Mouse (Mus musculus) ES-E14 (cell line): ENCODE measurements around the gene Tcerg1l. TPM values are rescaled to one million over a fixed set of nuclear protein-coding genes. Genes with fewer than 3 reads are reported as not detected.

Experiments
- DNase-seq: peaks from one replicate; pipeline ENCODE4 v3.0.0-alpha.2; 2013; ENCODE audit warnings: low read depth, low spot score
- H3K27ac ChIP-seq: 2 replicates; pipeline ENCODE4 v1.5.1; 2012; ENCODE audit warnings: low read depth, mild to moderate bottlenecking, low read length, moderate library complexity, mixed read lengths; ENCODE audit not compliant: poor library complexity, insufficient read depth, severe bottlenecking
- H3K36me3 ChIP-seq: 2 replicates; pipeline ENCODE4 v1.6.1; 2012; ENCODE audit warnings: mild to moderate bottlenecking, low read length, moderate library complexity, mixed read lengths; ENCODE audit not compliant: control insufficient read depth, poor library complexity, insufficient read depth, severe bottlenecking
- H3K4me1 ChIP-seq, 2 experiments: fragments of 150-350 bp in 1 of 2; sonication (generic) in 1 of 2; 2 replicates each; pipeline ENCODE4 v1.6.1; 2012; ENCODE audit warnings: low read length in 2 of 2, mild to moderate bottlenecking in 1 of 2, mixed read lengths in 1 of 2; ENCODE audit not compliant: control insufficient read depth in 2 of 2, insufficient read depth in 2 of 2, poor library complexity in 1 of 2
- H3K4me3 ChIP-seq, 2 experiments: fragments of 150-350 bp in 1 of 2; sonication (generic) in 1 of 2; 2 replicates each; pipeline ENCODE4 v1.5.1; 2012; ENCODE audit warnings: low read length in 2 of 2, low read depth in 1 of 2, mild to moderate bottlenecking in 1 of 2, mixed read lengths in 1 of 2; ENCODE audit not compliant: insufficient read depth in 1 of 2, poor library complexity in 1 of 2, severe bottlenecking in 1 of 2
- H3K9ac ChIP-seq: 2 replicates; pipeline ENCODE4 v1.6.1; 2012; ENCODE audit warnings: low read depth, mild to moderate bottlenecking, low read length, mixed read lengths; ENCODE audit not compliant: poor library complexity, insufficient read depth, severe bottlenecking
- H3K9me3 ChIP-seq: fragments of 150-350 bp; sonication (generic); 2 replicates; pipeline ENCODE4 v1.6.1; 2012; ENCODE audit warnings: low read depth, mild to moderate bottlenecking, low read length; ENCODE audit not compliant: control insufficient read depth, insufficient read depth
- CHD2 ChIP-seq: IDR thresholded peaks from 2 replicates; pipeline ENCODE4 v1.6.1; 2014; ENCODE audit warnings: mild to moderate bottlenecking, low read depth, low read length, inconsistent platforms
- HCFC1 ChIP-seq: IDR thresholded peaks from 2 replicates; pipeline ENCODE4 v1.6.1; 2012; ENCODE audit warnings: low read length, inconsistent platforms, borderline replicate concordance; ENCODE audit not compliant: insufficient read depth
- MAFK ChIP-seq: IDR thresholded peaks from 2 replicates; pipeline ENCODE4 v1.6.1; 2014; ENCODE audit warnings: mild to moderate bottlenecking, low read depth, low read length, inconsistent platforms; ENCODE audit not compliant: insufficient read depth
- ZC3H11A ChIP-seq: IDR thresholded peaks from 2 replicates; pipeline ENCODE4 v1.6.1; 2012; ENCODE audit warnings: low read depth, mild to moderate bottlenecking, inconsistent platforms, low read length, borderline replicate concordance
- ZNF384 ChIP-seq: IDR thresholded peaks from 2 replicates; pipeline ENCODE4 v1.6.1; 2012; ENCODE audit warnings: low read depth, low read length, inconsistent platforms
- in situ Hi-C, 2 experiments: fragments of 600-800 bp; cut with MboI; formaldehyde crosslinking; loops; one replicate each; pipeline ENCODE4 v1.15.1; 2025; ENCODE audit warnings: low sequenced_read_pairs in 2 of 2, inconsistent platforms in 1 of 2; ENCODE audit not compliant: unreplicated experiment in 2 of 2
- total RNA-seq: library from RNA; depleted of rRNA; stranded (reverse); fragments of 300-350 nt; gene quantifications from 2 replicates; pipeline ENCODE4 v1.2.3, GENCODE M21; 2012

Gene Tcerg1l
- total RNA-seq, 1 experiment: 1.1 TPM

- Histone ChIP-seq H3K9me3 (no peaks in the 10 kb centered on the region), H3K4me3 (no peak overlapping the region)
Observed at GRCm38 (mm10) chr7:138267976-138268646, 129.4 kb downstream of the Tcerg1l start.

GRCm38 (mm10) chr7:138248612-138249011 is 148.9 kb downstream of the Tcerg1l start:
- DNase-seq: no peak
- H3K36me3 ChIP-seq: no peaks in the 10 kb centered on the region
- H3K4me1 ChIP-seq: no peaks in the 10 kb centered on the region; a peak in 1 of 4 replicates
- in situ Hi-C loops: no loop called here
- H3K9me3 ChIP-seq: no peaks in the 10 kb centered on the region
- H3K9ac ChIP-seq: no peak overlapping the region
- no peak overlapping the region for H3K4me3 ChIP-seq
- TF ChIP-seq ZNF384: no peak
- no peak for TF ChIP-seq CHD2
- no peak for TF ChIP-seq ZC3H11A
- TF ChIP-seq MAFK: no peak
- TF ChIP-seq HCFC1: no peak
- no peak overlapping the region for H3K27ac ChIP-seq

More at GRCm38 (mm10) chr7:138267976-138268646, 129.4 kb downstream of the Tcerg1l start:
- in situ Hi-C loops: no loop called here
- no peak overlapping the region for H3K9ac ChIP-seq
- TF ChIP-seq HCFC1 (no peak), ZC3H11A (no peak), CHD2 (no peak), MAFK (no peak), ZNF384 (no peak)
- no peaks in the 10 kb centered on the region for H3K36me3 ChIP-seq
- no peak overlapping the region for H3K27ac ChIP-seq
- no peak for DNase-seq
- H3K4me1 ChIP-seq: no peaks in the 10 kb centered on the region

- Histone ChIP-seq H3K36me3 (no peaks in the 10 kb centered on the region), H3K9me3 (no peaks in the 10 kb centered on the region), H3K9ac (no peak overlapping the region), H3K27ac (no peak overlapping the region), H3K4me1 (no peaks in the 10 kb centered on the region; a peak in 1 of 4 replicates), H3K4me3 (no peak overlapping the region)
- DNase-seq: no peak
- in situ Hi-C loops: no loop called here
- no peak for TF ChIP-seq ZNF384
- TF ChIP-seq CHD2: no peak
- no peak for TF ChIP-seq MAFK
- no peak for TF ChIP-seq ZC3H11A
Observed at GRCm38 (mm10) chr7:138248176-138248575, 149.4 kb downstream of the Tcerg1l start.

- Histone ChIP-seq H3K27ac (no peak overlapping the region), H3K9ac (no peak overlapping the region)
- no peak for DNase-seq
Observed at GRCm38 (mm10) chr7:138246684-138247083, 150.8 kb downstream of the Tcerg1l start.

More at GRCm38 (mm10) chr7:138246684-138247083, 150.8 kb downstream of the Tcerg1l start:
- no peak for TF ChIP-seq CHD2
- TF ChIP-seq ZC3H11A: no peak
- TF ChIP-seq HCFC1: no peak
- TF ChIP-seq MAFK: no peak
- no peak for TF ChIP-seq ZNF384
- no peak overlapping the region for H3K4me3 ChIP-seq
- no peaks in the 10 kb centered on the region for H3K36me3 ChIP-seq
- in situ Hi-C loops: no loop called here
- no peaks in the 10 kb centered on the region for H3K9me3 ChIP-seq
- no peaks in the 10 kb centered on the region; a peak in 1 of 4 replicates for H3K4me1 ChIP-seq
